Comparison of ENCODE assay signal across 24 mouse cellular contexts in the genomic region with DNA sequence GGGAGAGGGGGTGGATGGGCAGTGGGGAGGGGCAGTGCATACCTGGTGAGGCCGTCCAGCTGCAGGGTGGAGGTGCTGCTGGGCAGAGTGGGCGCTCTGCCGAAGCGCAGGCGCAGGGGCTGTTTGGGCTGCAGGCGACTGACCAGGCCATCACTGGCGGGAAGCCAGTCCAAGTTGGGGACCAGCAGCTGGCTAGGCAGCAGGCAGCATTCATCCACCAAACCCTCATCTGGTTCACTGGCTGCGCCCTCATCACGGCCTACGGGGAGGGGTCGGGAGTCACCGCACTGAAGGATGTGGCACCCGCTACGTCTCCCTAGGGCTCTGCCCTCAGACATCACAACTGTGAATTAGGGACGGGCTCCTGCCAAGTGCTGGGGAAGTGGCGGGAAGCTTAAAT. TPM values are rescaled to one million over a fixed set of nuclear protein-coding genes. Genes with fewer than 3 reads are reported as not detected.
DNase-seq lines count a peak whose midpoint lies in the region; ATAC-seq lines count a peak whose summit lies in the region.
"Had no signal": no experiment of that assay in that cellular context is flagged by ENCODE, and none has a peak within 500 bp of the region (broad histone marks: within the 10 kb centered on the region; RNA-seq: fewer than 3 reads in every experiment).

No protein-coding gene starts in this region.

- H3K27ac ChIP-seq in limb, embryonic 12.5 days: no peak overlapping the region
- no peak overlapping the region for H3K27ac ChIP-seq in limb, embryonic 10.5 days
- H3K27ac ChIP-seq: forebrain, embryonic 15.5 days; heart, embryonic 13.5 days; hindbrain, embryonic 15.5 days had no signal

- peak; percentile 26 for DNase-seq in adrenal gland, postnatal 14 days
- DNase-seq in adrenal gland, postnatal 25 days: no peak
- peak; percentile 5 for DNase-seq in gastrocnemius, postnatal 25 days
- no peak for DNase-seq in gastrocnemius, postnatal 36 days
- no peak for DNase-seq in limb, embryonic 10.5 days (ENCODE audit: low spot score)
- peak; percentile 42 for DNase-seq in ovary, postnatal 36 days (ENCODE audit: low spot score)
- no peak for DNase-seq in ovary, postnatal 14 days (ENCODE audit: low spot score)
- DNase-seq: cerebellum, adult 11-12 months; cerebellum, adult 9-11 months; gastrocnemius, postnatal 14 days; heart, adult 11 months; heart, postnatal 36 days had no signal

- intact Hi-C loops in gastrocnemius, postnatal 36 days (cut with DNase I): no loop called here

- H3K4me1 ChIP-seq in limb, embryonic 12.5 days (replicated peaks): peaks cover 4% of the 10 kb centered on the region; the same call in 1 of the 2 replicates
- H3K4me1 ChIP-seq in limb, embryonic 10.5 days: peaks cover 31% of the 10 kb centered on the region

- 93% methylated on average over 16 of the region's 16 CpGs for WGBS in limb, embryonic 12.5 days
- 94% methylated on average over 16 of the region's 16 CpGs for WGBS in limb, embryonic 10.5 days

- no peaks in the 10 kb centered on the region for H3K9me3 ChIP-seq in limb, embryonic 12.5 days
- no peaks in the 10 kb centered on the region for H3K9me3 ChIP-seq in limb, embryonic 10.5 days (replicated peaks)
- H3K9me3 ChIP-seq: forebrain, embryonic 15.5 days; heart, embryonic 13.5 days; hindbrain, embryonic 15.5 days had no signal

- H3K36me3 ChIP-seq in limb, embryonic 12.5 days: peaks cover 71% of the 10 kb centered on the region
- peaks cover 68% of the 10 kb centered on the region for H3K36me3 ChIP-seq in limb, embryonic 10.5 days

- peak overlapping the region; percentile 18; the same call in 1 of the 2 replicates for H3K9ac ChIP-seq in limb, embryonic 12.5 days (replicated peaks)
- H3K9ac ChIP-seq: forebrain, embryonic 15.5 days; heart, embryonic 13.5 days; hindbrain, embryonic 15.5 days had no signal

- H3K4me2 ChIP-seq in limb, embryonic 12.5 days: no peak overlapping the region
- H3K4me2 ChIP-seq: forebrain, embryonic 15.5 days; heart, embryonic 13.5 days; hindbrain, embryonic 15.5 days had no signal

- H3K4me3 ChIP-seq in limb, embryonic 12.5 days (replicated peaks): no peak overlapping the region
- H3K4me3 ChIP-seq in limb, embryonic 10.5 days: no peak overlapping the region
- H3K4me3 ChIP-seq: forebrain, embryonic 15.5 days; heart, embryonic 13.5 days; hindbrain, embryonic 15.5 days had no signal

- no peak for ATAC-seq in limb, embryonic 12.5 days (ENCODE audit: insufficient number of reproducible peaks, insufficient read depth, low FRiP score, low TSS enrichment, low read depth)
- ATAC-seq: forebrain, embryonic 15.5 days had no signal

- no peaks in the 10 kb centered on the region; the same call in 1 of the 2 replicates for H3K27me3 ChIP-seq in limb, embryonic 12.5 days
- H3K27me3 ChIP-seq in limb, embryonic 10.5 days (ENCODE audit: low read depth, poor library complexity, severe bottlenecking): no peaks in the 10 kb centered on the region; the same call in 1 of the 2 replicates
- H3K27me3 ChIP-seq: forebrain, embryonic 15.5 days had no signal

RNA-seq across cellular contexts. Expression of a gene that starts 5.7 kb away (rescaled TPM):
- total RNA-seq in adrenal gland, postnatal 14 days (2021): 561 and 750 TPM in 2 replicates
- total RNA-seq in adrenal gland, postnatal 25 days (2021): 420 and 469 TPM in 2 replicates
- 100 to 1,000 TPM in 1 of 2 experiments, 10 to 100 TPM in 1; 12.5 to 381 TPM for total RNA-seq in gastrocnemius, postnatal 25 days (2021)
- total RNA-seq in gastrocnemius, postnatal 36 days (2021): 10 to 100 TPM; 47.6 to 86.0 TPM
- polyA plus RNA-seq in limb, embryonic 12.5 days (2016; fragmentation: Nextera tagmentation; extraction: Ambion mirVana): not detected in 2 replicates
- not detected in 2 replicates for polyA plus RNA-seq in limb, embryonic 10.5 days (2016; fragmentation: Nextera tagmentation; extraction: Ambion mirVana)
- total RNA-seq: MEL had no signal
- polyA plus RNA-seq: C2C12; embryonic facial prominence, embryonic 11.5 days; forebrain, embryonic 11.5 days; forebrain, embryonic 15.5 days; heart, embryonic 13.5 days; heart, postnatal 0 days; hindbrain, embryonic 11.5 days; hindbrain, embryonic 15.5 days; intestine, embryonic 14.5 days had no signal

RNA-seq across cellular contexts. Expression of a gene that starts 10.3 kb away (rescaled TPM):
- 0.70 TPM in 1 of 2 replicates, not detected in the other for total RNA-seq in adrenal gland, postnatal 14 days (2021)
- total RNA-seq in adrenal gland, postnatal 25 days (2021): not detected in 2 replicates
- total RNA-seq in gastrocnemius, postnatal 25 days (2021): not detected
- total RNA-seq in gastrocnemius, postnatal 36 days (2021): not detected
- polyA plus RNA-seq in limb, embryonic 12.5 days (2016; fragmentation: Nextera tagmentation; extraction: Ambion mirVana): not detected in 2 replicates
- polyA plus RNA-seq in limb, embryonic 10.5 days (2016; fragmentation: Nextera tagmentation; extraction: Ambion mirVana): not detected in 2 replicates
- total RNA-seq: gastrocnemius, postnatal 14 days; heart, postnatal 36 days; MEL had no signal
- polyA plus RNA-seq: C2C12; forebrain, embryonic 11.5 days; forebrain, embryonic 15.5 days; heart, postnatal 0 days; hindbrain, embryonic 11.5 days; hindbrain, embryonic 15.5 days; intestine, embryonic 14.5 days had no signal

RNA-seq across cellular contexts. Expression of a gene that starts 12.4 kb away (rescaled TPM):
- 32.0 and 38.4 TPM in 2 replicates for total RNA-seq in adrenal gland, postnatal 14 days (2021)
- 36.0 and 49.2 TPM in 2 replicates for total RNA-seq in adrenal gland, postnatal 25 days (2021)
- 10 to 100 TPM; 29.2 to 34.4 TPM for total RNA-seq in gastrocnemius, postnatal 25 days (2021)
- total RNA-seq in gastrocnemius, postnatal 36 days (2021): 10 to 100 TPM; 27.5 to 35.3 TPM
- 50.8 and 53.7 TPM in 2 replicates for polyA plus RNA-seq in limb, embryonic 12.5 days (2016; fragmentation: Nextera tagmentation; extraction: Ambion mirVana)
- 63.6 and 67.1 TPM in 2 replicates for polyA plus RNA-seq in limb, embryonic 10.5 days (2016; fragmentation: Nextera tagmentation; extraction: Ambion mirVana)

RNA-seq across cellular contexts. Expression of a gene that starts 14.3 kb away (rescaled TPM):
- not detected in 2 replicates for total RNA-seq in adrenal gland, postnatal 14 days (2021)
- total RNA-seq in adrenal gland, postnatal 25 days (2021): not detected in 2 replicates
- total RNA-seq in gastrocnemius, postnatal 25 days (2021): not detected
- total RNA-seq in gastrocnemius, postnatal 36 days (2021): not detected
- 5.5 and 21.1 TPM in 2 replicates for polyA plus RNA-seq in limb, embryonic 12.5 days (2016; fragmentation: Nextera tagmentation; extraction: Ambion mirVana)
- polyA plus RNA-seq in limb, embryonic 10.5 days (2016; fragmentation: Nextera tagmentation; extraction: Ambion mirVana): not detected in 2 replicates
- total RNA-seq: adrenal gland, adult 2 months; gastrocnemius, postnatal 14 days; heart, postnatal 36 days had no signal
- polyA plus RNA-seq: adrenal gland, adult 2 months; C2C12; heart, embryonic 13.5 days; intestine, embryonic 14.5 days had no signal

RNA-seq across cellular contexts. Expression of a gene that starts 20.5 kb away (rescaled TPM):
- total RNA-seq in adrenal gland, postnatal 14 days (2021): 0.98 and 1.5 TPM in 2 replicates
- 1.1 and 2.3 TPM in 2 replicates for total RNA-seq in adrenal gland, postnatal 25 days (2021)
- under 1 TPM; 0.18 to 0.29 TPM for total RNA-seq in gastrocnemius, postnatal 25 days (2021)
- total RNA-seq in gastrocnemius, postnatal 36 days (2021): under 1 TPM in 1 of 2 experiments, not detected in 1; 0.23 TPM
- 1.1 and 1.2 TPM in 2 replicates for polyA plus RNA-seq in limb, embryonic 12.5 days (2016; fragmentation: Nextera tagmentation; extraction: Ambion mirVana)
- 0.31 and 0.49 TPM in 2 replicates for polyA plus RNA-seq in limb, embryonic 10.5 days (2016; fragmentation: Nextera tagmentation; extraction: Ambion mirVana)

Comparison
In these comparisons a context has a peak if more than half of its experiments do, and no peak if none do; other contexts are left out.
1. DNase-seq: peak in adrenal gland, postnatal 14 days (single experiment), gastrocnemius, postnatal 25 days (single experiment) and ovary, postnatal 36 days (single experiment); none in adrenal gland, postnatal 25 days (single experiment), gastrocnemius, postnatal 36 days (0 of 2), limb, embryonic 10.5 days (single experiment) and ovary, postnatal 14 days (single experiment).